Mouse (Mus musculus): ENCODE data around the gene Dnmt3b.
"Not testable (repeated sequence)": the region's sequence is repeated elsewhere in the genome, so short reads cannot be mapped to it uniquely, and the experiment has no call there.

Gene Dnmt3b

DNA sequence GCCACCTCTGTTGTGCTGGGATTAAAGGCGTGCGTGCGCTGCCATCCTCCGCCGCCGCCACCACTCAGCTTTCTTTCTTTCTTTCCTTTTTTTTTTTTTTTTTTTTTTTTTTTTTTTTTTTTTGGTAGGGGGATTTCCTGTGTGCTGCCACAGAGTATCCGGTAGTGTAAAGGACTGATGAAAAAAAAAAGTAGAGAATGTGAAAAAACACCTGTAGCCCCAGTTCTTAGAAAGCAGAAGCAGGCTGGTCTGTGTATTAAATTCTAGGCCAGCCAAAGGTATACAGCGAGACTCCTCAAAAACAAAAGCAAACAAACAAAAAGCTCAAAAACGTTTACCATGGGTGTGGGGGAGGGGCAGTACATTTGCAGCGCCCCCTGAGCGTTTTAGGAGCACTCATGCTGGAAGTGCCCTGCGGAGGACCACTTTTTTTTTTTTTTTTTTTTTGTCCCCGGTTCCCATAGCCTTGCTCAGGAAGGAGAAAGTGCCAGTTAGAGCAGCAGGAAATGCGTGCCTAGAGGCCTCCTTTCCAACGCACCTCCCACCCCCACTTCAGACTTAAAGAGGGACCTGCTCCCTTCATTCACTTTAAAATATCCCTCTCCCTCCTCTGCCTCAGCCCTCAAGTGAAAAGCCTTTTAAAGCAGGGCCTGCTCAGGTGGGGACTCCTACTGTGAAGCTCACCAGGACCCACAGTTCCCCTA is 10.1 kb upstream of the Dnmt3b start:
- no peak for DNase-seq

DNA sequence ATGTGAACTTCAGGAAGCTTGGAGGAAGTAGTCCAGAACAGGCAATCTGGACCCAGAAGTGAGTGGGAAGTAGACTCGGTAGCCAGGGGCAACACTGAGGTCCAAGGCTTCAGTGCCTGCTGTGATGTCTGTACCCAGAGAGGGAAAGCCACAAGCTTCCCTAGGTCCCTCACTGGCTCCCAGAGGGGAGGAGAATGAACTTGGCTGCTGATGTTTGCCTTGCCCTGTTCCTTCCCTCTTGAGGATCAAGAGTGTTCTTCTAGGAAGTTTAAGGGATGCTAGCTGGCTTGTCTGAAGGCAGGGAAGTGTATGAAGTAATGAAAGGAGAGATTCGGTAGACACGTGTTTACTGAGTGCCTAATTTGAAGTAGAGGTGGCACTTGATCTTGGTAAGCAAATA is 6.8 kb upstream of the Dnmt3b start:
- DNase-seq, result no peak

DNA sequence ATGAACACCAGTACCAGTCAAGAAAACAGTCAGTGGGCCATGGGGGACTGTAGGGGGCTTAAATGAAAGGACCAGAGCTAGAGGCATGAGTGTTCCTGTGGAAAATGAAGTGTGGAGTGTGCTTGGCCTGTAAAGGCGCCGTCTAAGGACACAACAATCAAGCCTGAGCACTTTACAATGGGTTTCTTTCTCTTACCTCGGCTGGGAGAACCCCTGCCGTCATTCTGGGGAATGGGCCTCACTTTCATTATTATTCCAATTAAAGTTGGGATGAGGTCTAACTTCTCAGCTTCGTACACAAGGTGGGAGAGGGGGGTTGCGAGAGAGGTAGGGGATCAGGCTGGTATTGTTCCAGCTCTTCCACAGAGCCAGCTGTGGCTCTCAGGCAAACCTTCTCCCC is 6.3 kb upstream of the Dnmt3b start:
- DNase-seq, result no peak

DNA sequence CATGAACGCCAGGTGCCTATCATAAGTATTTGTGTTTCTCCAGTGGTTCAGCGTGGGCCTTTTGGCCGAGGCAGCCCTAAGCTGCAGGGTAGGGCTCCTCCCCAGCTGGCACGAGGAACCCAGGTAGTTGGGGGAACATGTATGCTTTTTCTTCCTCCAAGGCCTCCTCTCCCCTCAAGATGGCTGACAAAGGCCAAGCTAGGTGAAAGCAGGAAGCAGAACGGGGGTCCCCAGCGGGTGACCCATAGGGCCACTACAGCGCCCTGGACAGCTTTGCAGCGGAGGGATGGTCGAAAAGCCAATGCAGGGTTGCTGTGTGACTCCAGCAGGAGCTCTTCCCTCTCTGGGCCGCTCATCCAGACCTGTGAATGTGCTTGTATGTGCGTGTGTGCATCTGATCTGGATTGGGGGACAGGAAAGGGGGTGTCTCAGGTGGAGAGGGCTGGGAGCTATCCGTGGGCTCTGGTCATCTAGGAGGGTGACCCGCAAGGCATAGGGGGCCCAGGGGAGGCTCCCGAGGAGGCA is 415 bp upstream of the Dnmt3b start:
- no peak for DNase-seq

DNA sequence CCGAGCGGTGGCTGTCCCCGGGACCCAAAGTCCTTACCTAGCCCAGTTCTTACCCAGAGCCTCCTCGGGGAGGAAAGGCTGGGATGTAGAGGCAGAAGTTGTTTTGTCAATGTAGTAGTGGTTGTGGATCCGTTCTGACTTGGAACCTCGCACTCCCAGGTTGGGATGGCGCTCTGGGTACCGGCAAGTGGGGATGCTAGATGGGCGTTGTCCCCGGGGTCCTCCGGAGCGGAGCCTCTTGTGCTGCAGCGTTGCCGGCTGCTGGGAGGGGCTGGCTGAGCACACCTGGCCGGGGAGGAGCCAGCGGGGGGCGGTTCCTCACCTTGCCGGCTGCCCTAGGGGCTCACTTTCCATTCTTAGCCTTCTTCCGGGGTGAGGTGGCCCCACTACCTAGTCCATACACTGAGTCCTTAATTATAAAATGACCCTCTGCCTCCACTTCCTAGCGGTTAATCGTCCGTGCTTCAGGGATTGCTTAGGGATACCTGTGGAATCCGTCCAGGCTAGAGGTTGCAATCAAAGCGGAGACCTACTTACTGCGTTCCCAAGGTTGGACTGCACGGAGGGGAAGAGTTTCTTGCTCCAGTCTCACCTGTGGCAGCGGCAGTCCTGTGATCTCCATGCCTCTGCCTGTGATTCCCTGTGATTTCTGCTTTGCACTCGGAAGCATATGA is 901 bp downstream of the Dnmt3b start:
- no peak for DNase-seq

DNA sequence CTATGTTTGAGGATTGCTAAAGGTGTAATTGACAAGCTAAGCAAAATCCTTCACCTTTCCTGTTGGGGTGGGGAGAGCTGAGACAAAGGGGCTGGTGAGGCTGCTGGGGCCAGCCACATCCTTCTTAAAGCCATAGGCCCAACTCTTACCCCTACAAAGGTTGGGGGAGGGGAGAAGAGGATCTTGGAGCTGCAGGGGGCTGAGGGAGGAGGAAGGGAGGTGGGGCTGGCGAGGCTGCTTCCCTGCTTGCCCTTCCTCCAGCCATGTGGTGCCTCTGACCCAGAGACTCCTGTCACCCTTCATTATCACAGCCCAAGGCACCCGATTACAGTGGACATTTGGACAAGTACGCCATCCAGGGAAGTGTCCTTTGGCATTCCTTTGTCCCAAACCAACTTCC is 2.4 kb downstream of the Dnmt3b start:
- DNase-seq, result no peak

DNA sequence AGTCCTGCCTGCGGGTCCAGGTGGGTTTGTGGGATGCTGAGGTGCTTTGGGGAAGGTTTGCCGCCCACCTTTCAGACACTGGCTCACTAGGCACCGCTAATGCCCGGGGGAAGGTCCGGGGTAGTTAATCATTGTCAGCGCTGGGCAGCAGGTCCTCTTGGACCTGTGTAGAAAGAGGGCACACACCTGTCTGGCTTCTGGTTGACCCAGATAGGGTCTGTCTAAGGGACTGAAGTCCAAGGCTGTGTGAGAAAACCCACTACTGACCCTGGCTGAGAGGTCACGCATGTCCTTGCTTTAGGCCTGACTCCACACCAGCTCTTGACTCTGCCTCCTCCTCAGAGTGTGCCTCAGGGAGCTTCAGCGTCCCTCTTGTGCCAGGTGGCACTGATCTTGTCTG is 8.4 kb downstream of the Dnmt3b start:
- not testable (repeated sequence) for DNase-seq

DNA sequence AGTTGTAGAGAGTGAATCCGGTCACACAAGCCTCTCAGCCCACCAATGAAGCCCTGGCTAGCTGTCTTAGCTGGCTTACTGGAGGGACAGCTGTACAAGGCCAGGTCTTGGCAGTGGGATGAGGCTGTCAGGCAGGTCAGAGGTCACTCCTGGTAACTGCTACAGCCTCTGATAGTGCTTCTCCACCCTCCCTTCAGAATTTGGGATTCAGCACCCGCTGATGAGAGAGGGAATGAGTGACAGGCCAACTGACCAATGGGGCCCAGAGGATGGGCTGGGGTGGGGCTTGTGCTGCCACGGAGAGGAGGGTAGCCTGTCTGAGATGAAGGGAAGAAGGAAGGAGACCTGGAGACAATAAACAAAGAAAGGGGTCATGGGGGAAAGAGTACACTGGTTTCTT is 11.4 kb downstream of the Dnmt3b start:
- DNase-seq, result no peak

DNA sequence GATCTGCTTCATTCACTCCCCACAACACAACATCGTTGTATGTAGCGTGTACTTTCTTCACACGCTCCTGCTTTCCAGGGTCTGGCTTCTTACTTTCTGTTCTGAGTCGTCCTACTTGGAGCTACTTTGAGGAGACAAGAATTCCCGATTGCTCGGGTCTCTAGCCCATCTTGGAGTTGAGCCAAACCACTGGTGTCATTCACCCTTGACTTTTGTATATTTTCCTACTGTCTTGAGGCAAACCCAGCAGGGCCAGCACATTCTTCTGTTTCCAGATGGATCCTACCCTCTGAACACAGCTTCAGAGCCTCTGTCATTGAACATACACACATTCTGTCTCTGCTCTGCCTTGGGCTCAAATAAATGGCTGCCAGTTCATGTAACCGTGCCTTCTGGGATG is 16.2 kb downstream of the Dnmt3b start:
- DNase-seq, result no peak

DNA sequence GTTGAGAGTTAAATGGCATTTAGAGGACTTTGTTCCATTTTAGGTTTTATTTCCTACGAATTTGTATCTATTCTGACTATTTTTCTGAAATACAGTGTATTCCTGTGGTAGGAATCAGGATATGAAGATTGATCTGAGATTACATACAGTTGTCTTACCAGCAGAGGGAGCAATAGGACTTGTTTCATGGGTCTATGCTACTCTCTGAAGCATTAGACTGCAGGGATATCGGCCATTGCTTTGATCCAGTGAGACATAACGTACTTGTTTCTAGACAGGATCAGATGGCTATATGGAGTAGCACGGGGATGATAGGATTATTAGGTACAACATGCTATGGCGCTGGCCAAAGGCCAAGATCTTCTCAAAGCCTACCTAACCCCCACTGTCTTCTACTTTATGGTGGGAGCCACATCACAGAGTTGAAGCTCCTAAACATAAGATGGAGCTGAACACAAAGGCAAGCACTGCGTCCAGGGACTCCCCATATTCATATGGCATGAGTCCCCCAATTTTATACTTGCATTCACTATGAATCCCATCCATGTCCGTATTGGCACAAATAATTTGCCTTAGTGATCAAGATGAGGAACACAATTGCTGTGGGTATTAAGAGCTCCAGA is 19.6 kb downstream of the Dnmt3b start:
- peak; percentile 26 for DNase-seq

DNA sequence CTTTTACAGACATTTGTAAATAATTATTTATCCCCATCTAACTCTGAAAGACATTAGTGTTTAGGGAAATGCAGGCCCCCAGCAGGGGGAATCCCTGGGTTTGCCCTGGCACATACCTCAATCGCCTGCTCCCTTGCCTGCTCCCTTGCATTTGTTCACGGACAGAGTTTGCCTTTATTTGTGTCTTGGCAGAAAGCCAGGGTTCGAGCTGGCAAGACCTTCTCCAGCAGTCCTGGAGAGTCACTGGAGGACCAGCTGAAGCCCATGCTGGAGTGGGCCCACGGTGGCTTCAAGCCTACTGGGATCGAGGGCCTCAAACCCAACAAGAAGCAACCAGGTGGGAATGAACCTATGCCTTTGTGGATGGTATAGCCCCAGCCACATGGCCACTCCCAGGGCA is 20.9 kb downstream of the Dnmt3b start:
- DNase-seq, result no peak

DNA sequence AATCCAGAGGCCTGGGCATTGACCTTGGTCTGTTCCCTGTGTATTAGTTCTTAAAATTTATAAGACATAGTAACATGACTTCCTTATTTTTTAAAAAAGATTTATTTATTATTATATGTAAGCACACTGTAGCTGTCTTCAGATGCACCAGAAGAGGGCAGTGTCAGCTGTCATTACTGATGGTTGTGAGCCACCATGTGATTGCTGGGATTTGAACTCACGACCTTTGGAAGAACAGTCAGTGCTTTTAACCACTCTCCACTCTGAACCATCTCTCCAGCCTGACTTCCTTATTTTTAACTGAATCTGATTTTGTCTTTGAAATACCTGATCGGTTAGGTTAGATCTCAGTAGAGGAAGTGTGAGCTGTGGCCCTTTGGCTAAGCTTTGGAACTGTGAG is 23.4 kb downstream of the Dnmt3b start:
- DNase-seq, result no peak

DNA sequence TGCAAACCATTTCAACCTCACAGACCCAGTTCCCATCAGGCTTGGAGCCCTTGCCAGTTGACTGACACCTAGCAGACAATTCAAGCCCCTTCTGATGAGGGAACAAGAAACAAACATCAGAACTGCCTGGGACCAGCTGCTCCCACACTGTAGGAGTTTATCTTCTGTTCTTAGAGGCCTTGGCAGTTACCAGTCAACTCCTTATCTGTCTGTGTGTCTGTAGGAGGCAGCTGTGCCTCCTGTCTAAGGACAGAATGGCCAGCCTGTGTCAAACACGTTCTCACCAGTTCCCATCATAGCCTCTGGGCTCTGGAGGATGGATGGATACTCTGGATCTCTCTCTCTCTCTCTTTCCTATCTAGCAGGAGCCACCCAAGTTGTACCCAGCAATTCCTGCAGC is 26.1 kb downstream of the Dnmt3b start:
- not testable (repeated sequence) for DNase-seq

DNA sequence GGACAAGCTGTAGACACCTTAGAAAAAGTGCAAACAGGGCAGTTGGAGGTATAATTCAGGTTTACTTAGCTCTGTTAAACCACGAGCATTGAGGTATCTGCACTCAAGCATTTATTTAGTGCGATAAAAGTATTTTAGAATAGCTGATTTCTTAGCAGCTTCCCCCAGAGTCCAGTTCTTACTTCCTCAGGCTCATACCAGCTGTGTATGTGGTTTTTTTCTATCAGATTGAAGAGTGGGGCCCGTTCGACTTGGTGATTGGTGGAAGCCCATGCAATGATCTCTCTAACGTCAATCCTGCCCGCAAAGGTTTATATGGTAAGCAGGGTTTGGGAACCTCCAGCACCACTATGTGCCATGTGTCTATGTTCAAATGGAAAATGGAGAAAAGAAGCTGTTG is 27.7 kb downstream of the Dnmt3b start:
- no peak for DNase-seq

DNA sequence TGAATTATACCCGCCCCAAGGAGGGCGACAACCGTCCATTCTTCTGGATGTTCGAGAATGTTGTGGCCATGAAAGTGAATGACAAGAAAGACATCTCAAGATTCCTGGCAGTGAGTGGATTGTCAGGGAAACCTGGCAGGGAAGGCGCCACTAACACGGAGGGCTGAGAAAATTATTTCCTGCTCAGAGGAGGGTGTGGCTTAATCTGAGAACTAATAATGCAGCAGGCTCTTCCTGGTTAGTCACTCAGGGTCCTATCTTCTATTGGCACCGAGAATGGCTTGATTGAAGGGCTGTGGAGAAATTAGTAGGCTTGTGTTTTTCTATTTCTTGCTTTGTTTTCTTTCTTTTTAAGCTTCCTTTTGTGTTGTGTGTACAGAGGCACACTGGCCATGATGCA is 28.3 kb downstream of the Dnmt3b start:
- no peak for DNase-seq

DNA sequence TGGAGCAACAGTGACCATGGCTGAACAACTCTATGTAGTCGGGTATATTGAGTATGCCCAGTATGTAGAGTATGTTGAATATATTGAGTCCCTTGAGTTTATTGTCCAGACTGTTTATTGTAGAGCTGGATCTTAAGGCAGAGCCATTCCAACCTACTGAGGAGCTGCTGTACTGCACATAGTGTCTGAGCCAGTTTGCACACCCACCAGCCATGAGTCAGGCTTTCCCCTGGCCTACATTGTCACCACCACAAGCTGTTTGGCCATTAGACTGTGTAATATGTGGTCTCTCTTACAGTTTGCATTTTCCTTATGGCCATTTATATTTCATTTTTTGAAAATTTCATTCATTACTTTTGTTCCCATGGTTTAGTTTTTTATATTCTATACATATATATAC is 30.7 kb downstream of the Dnmt3b start:
- DNase-seq, result peak; percentile 64

DNA sequence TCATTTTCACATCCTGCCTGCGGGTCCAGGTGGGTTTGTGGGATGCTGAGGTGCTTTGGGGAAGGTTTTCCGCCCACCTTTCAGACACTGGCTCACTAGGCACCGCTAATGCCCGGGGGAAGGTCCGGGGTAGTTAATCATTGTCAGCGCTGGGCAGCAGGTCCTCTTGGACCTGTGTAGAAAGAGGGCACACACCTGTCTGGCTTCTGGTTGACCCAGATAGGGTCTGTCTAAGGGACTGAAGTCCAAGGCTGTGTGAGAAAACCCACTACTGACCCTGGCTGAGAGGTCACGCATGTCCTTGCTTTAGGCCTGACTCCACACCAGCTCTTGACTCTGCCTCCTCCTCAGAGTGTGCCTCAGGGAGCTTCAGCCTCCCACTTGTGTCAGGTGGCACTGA is 44.2 kb downstream of the Dnmt3b start:
- not testable (repeated sequence) for DNase-seq

DNA sequence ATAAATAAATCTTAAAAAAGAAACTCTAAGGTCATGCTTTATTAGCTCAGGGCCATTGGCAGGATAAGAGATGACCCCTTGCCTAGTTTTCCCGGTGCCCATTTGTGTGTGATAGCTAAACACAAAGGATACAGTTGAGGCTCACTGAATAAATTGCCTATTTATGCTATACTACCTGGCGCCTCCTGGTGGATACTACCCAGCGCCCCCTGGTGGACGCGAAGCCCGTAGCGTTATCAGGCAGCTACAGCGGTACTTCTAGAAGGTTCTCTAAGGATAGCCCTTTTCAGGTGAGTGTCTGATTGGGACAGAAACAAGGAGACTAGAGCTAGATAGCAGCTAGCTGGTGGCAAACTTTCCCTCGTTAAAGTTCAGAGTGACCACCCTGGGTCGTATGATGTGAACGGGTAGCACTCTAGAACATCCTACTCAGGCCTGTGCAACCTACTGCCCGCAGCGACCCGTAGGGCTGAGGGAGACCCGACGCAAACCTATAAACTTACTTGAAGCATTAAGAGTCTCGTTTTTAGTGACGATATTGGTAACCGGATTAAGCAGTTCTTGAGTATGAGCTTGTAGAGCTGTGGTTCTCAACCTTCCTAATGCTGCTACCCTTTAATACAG is 45.3 kb downstream of the Dnmt3b start:
- no peak for DNase-seq

DNA sequence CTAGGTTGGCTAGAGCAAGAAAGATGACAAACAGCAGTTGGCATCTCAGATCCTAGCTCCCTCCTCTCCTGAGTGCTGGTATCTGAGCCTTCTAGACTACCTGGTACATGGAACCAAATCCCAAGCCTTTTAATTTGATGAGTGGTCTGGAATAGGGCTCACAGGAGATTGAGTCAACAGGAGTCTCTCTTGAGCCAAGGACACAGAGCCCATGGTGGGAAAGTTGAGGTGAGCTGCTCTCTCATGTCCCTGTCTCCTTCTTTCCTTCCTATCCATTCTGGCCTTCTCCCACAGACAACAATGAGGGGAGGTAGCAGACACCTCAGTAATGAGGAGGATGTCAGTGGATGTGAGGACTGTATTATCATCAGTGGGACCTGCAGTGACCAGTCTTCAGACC is 47.1 kb downstream of the Dnmt3b start, which contains the start of gene Dnmt3c:
Dnmt3c (plus strand) TSS at position 301 of the 400 bp plus-strand sequence.
- no peak for DNase-seq

DNA sequence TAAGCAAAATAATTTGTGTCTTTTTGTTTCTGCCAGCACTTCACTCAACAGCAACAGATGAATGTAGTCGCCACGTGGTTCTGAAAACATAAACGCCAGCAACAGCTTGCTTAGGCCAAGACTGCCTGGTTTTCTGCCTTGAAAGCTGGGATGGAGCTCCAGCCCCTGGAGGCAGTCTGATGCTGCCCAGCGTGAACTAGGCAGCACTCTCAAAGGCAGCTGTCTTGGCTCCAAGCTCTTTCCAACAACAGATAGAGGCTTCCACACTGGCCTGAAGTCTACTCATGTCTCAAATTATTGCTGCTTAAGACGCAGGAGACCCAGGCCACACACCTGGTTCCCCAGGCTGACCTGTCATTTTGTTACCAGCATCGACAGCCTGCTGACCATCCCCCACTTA is 54.1 kb downstream of the Dnmt3b start:
- DNase-seq, result no peak

DNA sequence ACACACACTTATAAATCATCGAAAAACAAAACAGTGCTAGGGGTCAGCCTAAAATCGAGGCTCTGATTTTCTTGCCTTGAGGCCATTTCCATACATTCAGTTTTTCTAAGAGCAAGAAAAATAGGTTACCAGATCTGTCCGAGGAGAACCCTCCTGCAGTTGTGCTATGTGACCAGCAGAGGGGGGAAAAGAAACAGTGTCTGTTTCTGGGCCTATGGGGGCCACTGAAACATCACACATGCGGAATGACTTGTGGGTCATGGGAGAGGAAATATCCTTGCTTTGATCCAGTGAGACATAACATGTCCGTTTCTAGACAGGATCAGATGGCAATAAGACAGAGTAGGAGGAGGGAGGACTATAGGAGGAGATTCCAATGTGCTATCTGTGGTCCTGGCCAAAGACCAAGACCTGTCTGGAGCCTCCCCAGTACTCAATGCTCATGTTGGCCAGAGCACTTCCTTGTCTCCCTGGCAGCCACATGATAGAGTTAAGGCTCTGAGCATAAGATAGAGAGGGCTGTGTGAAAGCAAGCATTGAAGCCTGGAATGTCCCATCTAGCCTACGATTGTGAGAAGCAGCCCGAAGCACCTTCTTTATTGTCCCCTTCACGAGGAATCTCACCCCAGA is 61.6 kb downstream of the Dnmt3b start:
- DNase-seq, result peak; percentile 2

DNA sequence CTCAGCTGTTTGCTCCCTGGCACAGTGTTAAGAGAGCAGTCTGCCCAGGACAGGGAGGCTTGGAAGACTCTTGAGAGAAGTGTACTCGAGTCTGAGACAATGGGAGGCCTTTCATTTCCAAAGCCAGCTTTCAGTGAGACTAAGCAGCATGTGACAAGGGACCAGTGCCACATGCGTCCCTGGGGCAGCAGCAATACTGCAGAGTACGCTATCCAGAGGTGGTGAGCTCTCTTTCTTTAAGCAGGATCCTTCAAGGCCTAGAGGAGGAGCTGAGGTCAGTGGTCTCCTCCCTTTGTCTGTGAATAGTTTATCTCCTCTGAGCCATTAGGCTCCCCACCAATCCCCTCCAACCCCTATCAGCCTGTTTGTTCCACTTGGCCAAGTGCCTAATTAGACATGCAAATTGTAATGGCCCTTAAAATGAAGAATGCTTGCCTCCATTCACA is 63.4 kb downstream of the Dnmt3b start:
- peak; percentile 28 for DNase-seq

DNA sequence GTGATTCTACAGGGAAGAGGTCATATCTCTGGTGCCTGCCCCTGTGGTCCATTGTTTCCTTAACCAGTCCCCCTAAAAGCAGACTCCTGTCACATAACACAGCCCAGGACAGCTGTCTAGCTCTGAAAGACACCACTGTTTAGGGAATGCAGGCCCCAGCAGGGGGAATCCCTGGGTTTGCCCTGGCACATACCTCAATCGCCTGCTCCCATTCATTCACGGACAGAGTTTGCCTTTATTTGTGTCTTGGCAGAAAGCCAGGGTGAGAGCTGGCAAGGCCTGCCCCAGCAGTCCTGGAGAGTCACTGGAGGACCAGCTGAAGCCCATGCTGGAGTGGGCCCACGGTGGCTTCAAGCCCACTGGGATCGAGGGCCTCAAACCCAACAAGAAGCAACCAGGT is 64.0 kb downstream of the Dnmt3b start:
- peak; percentile 64 for DNase-seq
